Mouse (Mus musculus) liver, postnatal 0 days (tissue): ENCODE results near the gene Ccnt1. TPM values are rescaled to one million over a fixed set of nuclear protein-coding genes. Genes with fewer than 3 reads are reported as not detected.
A peak's percentile ranks its signal among the peaks of the same experiment; 100 is the strongest.

Experiments
- ATAC-seq: fragments of 200-750 bp; cut with Nextera tagmentation; 2 replicates; pipeline ENCODE4 v1.8.0; 2017; ENCODE audit warnings: mild to moderate bottlenecking, moderate library complexity
- DNase-seq: peaks from one replicate; pipeline ENCODE4 v3.0.0-alpha.2; 2016
- H3K27ac ChIP-seq: fragments of 300-500 bp; sonication (generic); 2 replicates; pipeline ENCODE4 v1.5.1; 2014; ENCODE audit warnings: antibody characterized with exemption, moderate library complexity, mild to moderate bottlenecking, low read depth
- H3K27me3 ChIP-seq: fragments of 300-500 bp; sonication (generic); 2 replicates; pipeline ENCODE4 v1.6.1; 2014; ENCODE audit warnings: low read length, control low read depth, mixed read lengths; ENCODE audit not compliant: insufficient read depth
- H3K36me3 ChIP-seq: fragments of 300-500 bp; sonication (generic); replicated peaks from 2 replicates; pipeline ENCODE4 v1.6.1; 2014; ENCODE audit warnings: mild to moderate bottlenecking, control low read depth, low read length, moderate library complexity, mixed read lengths; ENCODE audit not compliant: insufficient read depth
- H3K4me1 ChIP-seq: fragments of 300-500 bp; sonication (generic); 2 replicates; pipeline ENCODE4 v1.6.1; 2014; ENCODE audit warnings: antibody characterized with exemption, mild to moderate bottlenecking, control low read depth; ENCODE audit not compliant: insufficient read depth
- H3K4me2 ChIP-seq: fragments of 300-500 bp; sonication (generic); 2 replicates; pipeline ENCODE4 v1.6.1; 2014; ENCODE audit warnings: low read depth, mild to moderate bottlenecking, low read length, moderate library complexity, mixed read lengths
- H3K4me3 ChIP-seq: fragments of 300-500 bp; sonication (generic); 2 replicates; pipeline ENCODE4 v1.5.1; 2014; ENCODE audit warnings: low read depth, low read length
- H3K9ac ChIP-seq: fragments of 300-500 bp; sonication (generic); replicated peaks from 2 replicates; pipeline ENCODE4 v1.6.1; 2014; ENCODE audit warnings: mild to moderate bottlenecking, moderate library complexity
- H3K9me3 ChIP-seq: fragments of 300-500 bp; sonication (generic); 2 replicates; pipeline ENCODE4 v1.6.1; 2016; ENCODE audit warnings: mild to moderate bottlenecking, control low read depth, low read length, mixed read lengths
- CTCF ChIP-seq: sonication (generic); IDR thresholded peaks from 2 replicates; pipeline ENCODE4 v1.5.1; 2016; ENCODE audit warnings: antibody characterized with exemption, low read depth
- EP300 ChIP-seq: IDR thresholded peaks from 2 replicates; pipeline ENCODE4 v1.6.1; 2016; ENCODE audit warnings: antibody characterized with exemption, low read depth, mild to moderate bottlenecking
- WGBS: fragments of 180-500 bp; shearing (Covaris S2); extraction: QIAGEN DNeasy Blood & Tissue Kit; methylation state at CpG from one replicate; pipeline ENCODE4 v1.1.7; 2014; ENCODE audit not compliant: insufficient replicate concordance; 5-methylcytosine and 5-hydroxymethylcytosine counted together
- polyA plus RNA-seq: library from polyadenylated mRNA; unstranded; fragments of >200 nt; fragmentation: Nextera tagmentation; extraction: Ambion mirVana; gene quantifications from 2 replicates; pipeline ENCODE4 v1.2.1, GENCODE M21; 2015

Gene Ccnt1
- polyA plus RNA-seq, 1 experiment from 2014 or later, result 14.9 TPM

- Histone ChIP-seq H3K27me3 (no peaks in the 10 kb centered on the region), H3K9ac (peak overlapping the region; percentile 90), H3K9me3 (no peaks in the 10 kb centered on the region), H3K27ac (peak overlapping the region; percentile 84), H3K4me3 (peak overlapping the region; percentile 89; the same call in 1 of the 2 replicates), H3K4me2 (peak overlapping the region; percentile 95), H3K4me1 (peaks cover 50% of the 10 kb centered on the region), H3K36me3 (peaks cover 6% of the 10 kb centered on the region)
- ATAC-seq (no peak), DNase-seq (no peak)
- 52% methylated on average over 9 of the region's 9 CpGs for WGBS
- TF ChIP-seq EP300 (no peak), CTCF (no peak)
Observed at GRCm38 (mm10) chr15:98606739-98607138, 36.0 kb upstream of the Ccnt1 start.

- Histone ChIP-seq H3K9ac (peak overlapping the region; percentile 90), H3K27me3 (no peaks in the 10 kb centered on the region), H3K36me3 (peaks cover 11% of the 10 kb centered on the region), H3K27ac (peak overlapping the region; percentile 84), H3K4me2 (peak overlapping the region; percentile 95), H3K4me3 (peak overlapping the region; percentile 89), H3K9me3 (no peaks in the 10 kb centered on the region), H3K4me1 (peaks cover 56% of the 10 kb centered on the region)
- DNase-seq (peak; percentile 58), ATAC-seq (peak; percentile 74)
- 45% methylated on average over 12 of the region's 12 CpGs for WGBS
- TF ChIP-seq CTCF (no peak), EP300 (peak; percentile 98)
Observed at GRCm38 (mm10) chr15:98606051-98606536, 35.4 kb upstream of the Ccnt1 start.

GRCm38 (mm10) chr15:98604041-98604575 lies 33.4 kb upstream of the Ccnt1 start:
- peaks cover 27% of the 10 kb centered on the region for H3K36me3 ChIP-seq
- H3K27ac ChIP-seq, result 0 out of 2 replicates have a peak overlapping the region, but pooled peaks have one; percentile 82
- TF ChIP-seq CTCF (no peak), EP300 (no peak)
- 0 out of 2 replicates have a peak overlapping the region, but pooled peaks have one; percentile 57 for H3K4me3 ChIP-seq
- ATAC-seq, result no peak
- no peaks in the 10 kb centered on the region for H3K9me3 ChIP-seq
- H3K9ac ChIP-seq, result no peak overlapping the region
- peaks cover 55% of the 10 kb centered on the region for H3K4me1 ChIP-seq
- peak overlapping the region; percentile 81 for H3K4me2 ChIP-seq
- H3K27me3 ChIP-seq, result no peaks in the 10 kb centered on the region
- DNase-seq, result no peak
- 90% methylated on average over 24 of the region's 24 CpGs for WGBS

GRCm38 (mm10) chr15:98602921-98603458 lies 32.3 kb upstream of the Ccnt1 start:
- DNase-seq, result peak; percentile 60
- H3K4me2 ChIP-seq, result peak overlapping the region; percentile 81
- H3K4me1 ChIP-seq, result peaks cover 55% of the 10 kb centered on the region
- ATAC-seq, result 0 out of 2 replicates have a peak, but pooled peaks have one; percentile 16
- peak overlapping the region; percentile 76 for H3K9ac ChIP-seq
- TF ChIP-seq CTCF (no peak), EP300 (no peak)
- H3K9me3 ChIP-seq, result no peaks in the 10 kb centered on the region
- H3K4me3 ChIP-seq, result peak overlapping the region; percentile 57
- 43% methylated on average over 4 of the region's 4 CpGs for WGBS
- peaks cover 37% of the 10 kb centered on the region for H3K36me3 ChIP-seq
- no peaks in the 10 kb centered on the region for H3K27me3 ChIP-seq
- H3K27ac ChIP-seq, result peak overlapping the region; percentile 82

- 55% methylated on average over 13 of the region's 13 CpGs for WGBS
- H3K9ac ChIP-seq, result peak overlapping the region; percentile 76
Observed at GRCm38 (mm10) chr15:98602191-98602881, 31.6 kb upstream of the Ccnt1 start.

GRCm38 (mm10) chr15:98601832-98602190 lies 31.1 kb upstream of the Ccnt1 start:
- DNase-seq (no peak), ATAC-seq (no peak)
- Histone ChIP-seq H3K9ac (peak overlapping the region; percentile 76), H3K36me3 (peaks cover 49% of the 10 kb centered on the region), H3K4me3 (peak overlapping the region; percentile 57), H3K4me2 (peak overlapping the region; percentile 81), H3K4me1 (peaks cover 43% of the 10 kb centered on the region), H3K9me3 (no peaks in the 10 kb centered on the region), H3K27me3 (no peaks in the 10 kb centered on the region), H3K27ac (peak overlapping the region; percentile 82)
- no peak for TF ChIP-seq CTCF
- TF ChIP-seq EP300, result peak; percentile 15; the same call in 1 of the 2 replicates
- 37% methylated on average over 7 of the region's 7 CpGs for WGBS

More at GRCm38 (mm10) chr15:98602191-98602881, 31.6 kb upstream of the Ccnt1 start:
- peak overlapping the region; percentile 81 for H3K4me2 ChIP-seq
- ATAC-seq (peak; percentile 58), DNase-seq (peak; percentile 53)
- peak overlapping the region; percentile 82 for H3K27ac ChIP-seq
- no peaks in the 10 kb centered on the region for H3K9me3 ChIP-seq
- H3K36me3 ChIP-seq, result peaks cover 44% of the 10 kb centered on the region
- peak overlapping the region; percentile 57 for H3K4me3 ChIP-seq
- peaks cover 48% of the 10 kb centered on the region for H3K4me1 ChIP-seq
- no peaks in the 10 kb centered on the region for H3K27me3 ChIP-seq
- TF ChIP-seq CTCF, result no peak
- TF ChIP-seq EP300, result no peak
